Mouse (Mus musculus) layer of hippocampus, postnatal 14 days (tissue): ENCODE measurements around the gene Tbc1d17. TPM values are rescaled to one million over a fixed set of nuclear protein-coding genes. Genes with fewer than 3 reads are reported as not detected.

Source experiments
- DNase-seq, 2 experiments: peaks; one replicate each; pipeline ENCODE4 v3.0.0; 2021 to 2022; ENCODE audit warnings: low spot score in 2 of 2, mixed read lengths in 1 of 2
- microRNA-seq, 2 experiments: library from miRNA; unstranded; fragments of <30 nt; microRNA quantifications; one replicate each; pipeline ENCODE4 v1.2.0; 2021
- total RNA-seq, 2 experiments: library from RNA; stranded (reverse); gene quantifications; 2 replicates each; pipeline ENCODE4 v1.2.3; 2021

The Tbc1d17 gene
- total RNA-seq, 2 experiments from 2014 or later = 46.2 to 54.2 TPM

GRCm38 (mm10) chr7:44810365-44810764 lies 38.5 kb downstream of the Tbc1d17 start:
- no peak for DNase-seq

GRCm38 (mm10) chr7:44809466-44809865 lies 39.4 kb downstream of the Tbc1d17 start:
- DNase-seq = no peak

GRCm38 (mm10) chr7:44808927-44809326 lies 40.0 kb downstream of the Tbc1d17 start:
- no peak for DNase-seq

GRCm38 (mm10) chr7:44792781-44793180 lies 56.1 kb downstream of the Tbc1d17 start:
- DNase-seq = no peak

GRCm38 (mm10) chr7:44790066-44790465 lies 58.8 kb downstream of the Tbc1d17 start:
- DNase-seq = no peak

- DNase-seq = no peak
Measured at GRCm38 (mm10) chr7:44789531-44789930, 59.3 kb downstream of the Tbc1d17 start.

Small RNAs within 50 kb of the gene (microRNA-seq; reads per million reads assigned to microRNA genes)
- 0 reads per million in 2 experiments for gene Mir707

Other genes starting within 250 kb of the Tbc1d17 start
- gene Myh14, start 178.2 kb downstream of the Tbc1d17 start, total RNA-seq = 10 to 100 TPM; 20.9 to 24.6 TPM
- not detected for gene Izumo2, start 140.3 kb downstream of the Tbc1d17 start, total RNA-seq
- gene Vrk3, start 100.7 kb downstream of the Tbc1d17 start, total RNA-seq = 10 to 100 TPM; 31.8 to 33.4 TPM
- under 1 TPM; 0.24 to 0.25 TPM for gene Zfp473, start 98.0 kb downstream of the Tbc1d17 start, total RNA-seq
- 10 to 100 TPM; 29.6 to 36.7 TPM for gene Nup62, start 33.0 kb downstream of the Tbc1d17 start, total RNA-seq
- 1 to 10 TPM; 1.5 to 1.8 TPM for gene Il4i1, start 32.7 kb downstream of the Tbc1d17 start, total RNA-seq
- gene Atf5, start 32.4 kb downstream of the Tbc1d17 start, total RNA-seq = 10 to 100 TPM; 27.3 to 28.4 TPM
- gene Akt1s1, start 88 bp downstream of the Tbc1d17 start, total RNA-seq = 10 to 100 TPM; 81.6 to 89.7 TPM
- 10 to 100 TPM; 32.3 to 33.3 TPM for gene Pnkp, start 8.1 kb upstream of the Tbc1d17 start, total RNA-seq
- 100 to 1,000 TPM; 272 to 295 TPM for gene Ptov1, start 20.7 kb upstream of the Tbc1d17 start, total RNA-seq
- 100 to 1,000 TPM; 106 to 111 TPM for gene Med25, start 43.6 kb upstream of the Tbc1d17 start, total RNA-seq
- gene Fuz, start 47.0 kb upstream of the Tbc1d17 start, total RNA-seq = 10 to 100 TPM; 21.0 to 21.4 TPM
- gene Ap2a1, start 80.4 kb upstream of the Tbc1d17 start, total RNA-seq = 100 to 1,000 TPM; 310 to 327 TPM
- under 1 TPM in 1 of 2 experiments, not detected in 1; 0.69 TPM for gene Tsks, start 94.1 kb upstream of the Tbc1d17 start, total RNA-seq
- gene Cpt1c, start 125.8 kb upstream of the Tbc1d17 start, total RNA-seq = 100 to 1,000 TPM; 115 to 116 TPM
- gene Prmt1, start 137.5 kb upstream of the Tbc1d17 start, total RNA-seq = 100 to 1,000 TPM; 163 to 195 TPM
- 10 to 100 TPM; 33.8 to 46.5 TPM for gene Irf3, start 148.6 kb upstream of the Tbc1d17 start, total RNA-seq
- 1 to 10 TPM; 2.0 to 3.9 TPM for gene Bcl2l12, start 149.6 kb upstream of the Tbc1d17 start, total RNA-seq
- 100 to 1,000 TPM; 153 to 158 TPM for gene Scaf1, start 167.3 kb upstream of the Tbc1d17 start, total RNA-seq
- gene Rras, start 168.9 kb upstream of the Tbc1d17 start, total RNA-seq = 10 to 100 TPM; 12.1 to 16.2 TPM
- 10 to 100 TPM; 67.3 to 67.9 TPM for gene Prr12, start 203.8 kb upstream of the Tbc1d17 start, total RNA-seq
- 10 to 100 TPM; 49.2 to 55.4 TPM for gene Nosip, start 213.3 kb upstream of the Tbc1d17 start, total RNA-seq
- 1 to 10 TPM; 5.3 to 7.4 TPM for gene Prrg2, start 213.6 kb upstream of the Tbc1d17 start, total RNA-seq
- 10 to 100 TPM; 10.3 to 13.8 TPM for gene Rcn3, start 243.1 kb upstream of the Tbc1d17 start, total RNA-seq